Mouse (Mus musculus) forebrain, embryonic 15.5 days (tissue): ENCODE data around the gene Tmem104. TPM values are rescaled to one million over a fixed set of nuclear protein-coding genes. Genes with fewer than 3 reads are reported as not detected.

ENCODE experiments used
- microRNA-seq: library from miRNA; unstranded; fragments of <30 nt; microRNA quantifications from one replicate; pipeline ENCODE4, GENCODE M21; 2016
- polyA plus RNA-seq: library from polyadenylated mRNA; unstranded; fragments of >200 nt; fragmentation: Nextera tagmentation; extraction: Ambion mirVana; gene quantifications from 2 replicates; pipeline ENCODE4 v1.2.1, GENCODE M21; 2015

Gene Tmem104
- polyA plus RNA-seq, 1 experiment from 2014 or later, result 10.8 TPM

Small RNA genes lying within 50 kb of the gene (microRNA-seq; reads per million reads assigned to microRNA genes)
- not detected for gene Gm25837

Other genes with a start within 250 kb of the Tmem104 start
- not detected in 2 replicates for gene Cd300c, start 218.3 kb upstream of the Tmem104 start, polyA plus RNA-seq
- gene Cd300ld, start 197.6 kb upstream of the Tmem104 start, polyA plus RNA-seq, result 0.08 TPM in 1 of 2 replicates, not detected in the other
- gene Cd300c2, start 185.6 kb upstream of the Tmem104 start, polyA plus RNA-seq, result 1.2 and 1.6 TPM in 2 replicates
- not detected in 2 replicates for gene Cd300ld2, start 171.3 kb upstream of the Tmem104 start, polyA plus RNA-seq
- not detected in 2 replicates for gene Cd300ld4, start 160.5 kb upstream of the Tmem104 start, polyA plus RNA-seq
- gene Cd300ld5, start 149.7 kb upstream of the Tmem104 start, polyA plus RNA-seq, result not detected in 2 replicates
- gene Cd300ld3, start 139.1 kb upstream of the Tmem104 start, polyA plus RNA-seq, result not detected in 2 replicates
- 0.09 TPM in 1 of 2 replicates, not detected in the other for gene Cd300e, start 125.3 kb upstream of the Tmem104 start, polyA plus RNA-seq
- gene Rab37, start 96.1 kb upstream of the Tmem104 start, polyA plus RNA-seq, result 0.80 and 1.0 TPM in 2 replicates
- 0.10 TPM in 1 of 2 replicates, not detected in the other for gene Cd300lf, start 53.5 kb upstream of the Tmem104 start, polyA plus RNA-seq
- gene Slc9a3r1, start 24.1 kb upstream of the Tmem104 start, polyA plus RNA-seq, result 45.8 and 50.5 TPM in 2 replicates
- gene Nat9, start 372 bp downstream of the Tmem104 start, polyA plus RNA-seq, result 19.0 and 24.1 TPM in 2 replicates
- 0.22 and 0.23 TPM in 2 replicates for gene Grin2c, start 79.8 kb downstream of the Tmem104 start, polyA plus RNA-seq
- 23.9 and 24.0 TPM in 2 replicates for gene Fdxr, start 89.6 kb downstream of the Tmem104 start, polyA plus RNA-seq
- 0.37 TPM in 2 replicates for gene Fads6, start 110.2 kb downstream of the Tmem104 start, polyA plus RNA-seq
- gene Otop2, start 119.7 kb downstream of the Tmem104 start, polyA plus RNA-seq, result 0.08 TPM in 1 of 2 replicates, not detected in the other
- 0.05 TPM in 1 of 2 replicates, not detected in the other for gene Ush1g, start 134.6 kb downstream of the Tmem104 start, polyA plus RNA-seq
- gene Otop3, start 147.2 kb downstream of the Tmem104 start, polyA plus RNA-seq, result 0.10 and 0.25 TPM in 2 replicates
- gene Hid1, start 180.3 kb downstream of the Tmem104 start, polyA plus RNA-seq, result 48.9 and 50.3 TPM in 2 replicates
- gene Cdr2l, start 194.4 kb downstream of the Tmem104 start, polyA plus RNA-seq, result 20.9 and 21.2 TPM in 2 replicates
- gene Mrpl58, start 216.3 kb downstream of the Tmem104 start, polyA plus RNA-seq, result 178 and 192 TPM in 2 replicates
- 722 and 770 TPM in 2 replicates for gene Atp5h, start 232.5 kb downstream of the Tmem104 start, polyA plus RNA-seq
- 23.6 and 26.3 TPM in 2 replicates for gene Kctd2, start 232.6 kb downstream of the Tmem104 start, polyA plus RNA-seq